In genomic region chr1:155244771-155245211, GRCm38 (mm10) we compare ENCODE assay signal across 8 mouse cellular contexts. TPM values are rescaled to one million over a fixed set of nuclear protein-coding genes. Genes with fewer than 3 reads are reported as not detected.
DNase-seq lines count a peak whose midpoint lies in the region; ATAC-seq and TF ChIP-seq lines count a peak whose summit lies in the region.

No protein-coding gene starts in this region.

- WGBS in lung, embryonic 14.5 days, result 6% methylated on average over 29 of the region's 29 CpGs
- 2% methylated on average over 29 of the region's 29 CpGs for WGBS in embryonic facial prominence, embryonic 10.5 days
- 10% methylated on average over 23 of the region's 29 CpGs for WGBS in hindbrain, embryonic 16.5 days

- peak overlapping the region; percentile 57 for H3K4me3 ChIP-seq in lung, embryonic 14.5 days (ENCODE audit: low read depth, low read length)
- H3K4me3 ChIP-seq in embryonic facial prominence, embryonic 10.5 days, result peak overlapping the region; percentile 74
- peak overlapping the region; percentile 52 for H3K4me3 ChIP-seq in hindbrain, embryonic 16.5 days (ENCODE audit: low read length)

- H3K27ac ChIP-seq in lung, embryonic 14.5 days (ENCODE audit: low read depth), result peak overlapping the region; percentile 80
- peak overlapping the region; percentile 95 for H3K27ac ChIP-seq in embryonic facial prominence, embryonic 10.5 days (replicated peaks)
- no peak overlapping the region for H3K27ac ChIP-seq in hindbrain, embryonic 16.5 days (ENCODE audit: low read depth, low read length)

- H3K9me3 ChIP-seq in lung, embryonic 14.5 days (ENCODE audit: low read depth, low read length), result no peaks in the 10 kb centered on the region
- H3K9me3 ChIP-seq in embryonic facial prominence, embryonic 10.5 days, result no peaks in the 10 kb centered on the region
- no peaks in the 10 kb centered on the region for H3K9me3 ChIP-seq in hindbrain, embryonic 16.5 days (ENCODE audit: control insufficient read depth, low read length)

- peak overlapping the region; percentile 83 for H3K9ac ChIP-seq in lung, embryonic 14.5 days
- H3K9ac ChIP-seq in hindbrain, embryonic 16.5 days (ENCODE audit: low read depth, low read length), result peak overlapping the region; percentile 67

- H3K4me2 ChIP-seq in lung, embryonic 14.5 days, result peak overlapping the region; percentile 84
- peak overlapping the region; percentile 80 for H3K4me2 ChIP-seq in hindbrain, embryonic 16.5 days (ENCODE audit: low read length)

- no peak for TF ChIP-seq CTCF in lung, embryonic 14.5 days (IDR thresholded peaks at IDR 0.05; ENCODE audit: low read depth)

- H3K4me1 ChIP-seq in lung, embryonic 14.5 days (ENCODE audit: insufficient read depth), result no peaks in the 10 kb centered on the region
- H3K4me1 ChIP-seq in embryonic facial prominence, embryonic 10.5 days, result peaks cover 44% of the 10 kb centered on the region
- H3K4me1 ChIP-seq in hindbrain, embryonic 16.5 days (ENCODE audit: control insufficient read depth, insufficient read depth, low read depth, low read length), result peaks cover 6% of the 10 kb centered on the region; the same call in 1 of the 2 replicates

- peaks cover 19% of the 10 kb centered on the region for H3K27me3 ChIP-seq in lung, embryonic 14.5 days (ENCODE audit: insufficient read depth, low read length)
- peaks cover 47% of the 10 kb centered on the region for H3K27me3 ChIP-seq in embryonic facial prominence, embryonic 10.5 days (replicated peaks; ENCODE audit: low read depth, poor library complexity, severe bottlenecking)
- H3K27me3 ChIP-seq in hindbrain, embryonic 16.5 days (replicated peaks; ENCODE audit: control insufficient read depth, insufficient read depth, low read length), result peaks cover 5% of the 10 kb centered on the region; the same call in 1 of the 2 replicates

- peak; percentile 41; the same call in 1 of the 2 replicates for ATAC-seq in lung, embryonic 14.5 days (ENCODE audit: insufficient read depth)
- ATAC-seq in hindbrain, embryonic 16.5 days, result no peak

- DNase-seq in lung, embryonic 14.5 days, result peak; percentile 45
- DNase-seq in lung, postnatal 25 days (ENCODE audit: low spot score), result no peak
- no peak for DNase-seq in embryonic facial prominence, embryonic 10.5 days (ENCODE audit: low spot score)
- DNase-seq in lung, postnatal 14 days, result peak; percentile 21
- no peak for DNase-seq in urinary bladder, postnatal 14 days (ENCODE audit: low spot score)
- DNase-seq in B cell, adult 2 months, result no peak
- no peak for DNase-seq in cerebellum, adult 9-11 months

- peaks cover 11% of the 10 kb centered on the region; the same call in 1 of the 2 replicates for H3K36me3 ChIP-seq in lung, embryonic 14.5 days (ENCODE audit: insufficient read depth)
- peaks cover 23% of the 10 kb centered on the region for H3K36me3 ChIP-seq in embryonic facial prominence, embryonic 10.5 days (replicated peaks)
- no peaks in the 10 kb centered on the region for H3K36me3 ChIP-seq in hindbrain, embryonic 16.5 days (ENCODE audit: control insufficient read depth, insufficient read depth, low read length)

RNA-seq across cellular contexts. Expression of gene BC034090, which starts 0.5 kb away (rescaled TPM):
- 3.4 and 3.9 TPM in 2 replicates for polyA plus RNA-seq in lung, embryonic 14.5 days (2014; fragmentation: Nextera tagmentation; extraction: Ambion mirVana)
- polyA plus RNA-seq in embryonic facial prominence, embryonic 10.5 days (2016; fragmentation: Nextera tagmentation; extraction: Ambion mirVana), result 5.3 and 5.7 TPM in 2 replicates
- polyA plus RNA-seq in hindbrain, embryonic 16.5 days (2015; fragmentation: Nextera tagmentation; extraction: Ambion mirVana), result 6.0 and 6.1 TPM in 2 replicates

Comparison
In these comparisons a context has a peak if more than half of its experiments do, and no peak if none do; other contexts are left out.
1. DNase-seq: peak in lung, embryonic 14.5 days (single experiment) and lung, postnatal 14 days (single experiment); none in lung, postnatal 25 days (single experiment), embryonic facial prominence, embryonic 10.5 days (single experiment), urinary bladder, postnatal 14 days (single experiment), B cell, adult 2 months (0 of 2) and cerebellum, adult 9-11 months (single experiment).
2. Peak in every context shown above with its lines, with median percentiles within 50 percentile points of each other: H3K4me3 ChIP-seq.